Mouse (Mus musculus): ENCODE results near the gene Sart3.

- TF ChIP-seq CTCF (IDR thresholded peaks at IDR 0.05; ENCODE audit: extremely low read depth, insufficient read length, insufficient replicate concordance, low read depth, low read length) (no peak), POLR2A (IDR thresholded peaks at IDR 0.05; ENCODE audit: low read depth, low read length) (no peak)
These were observed 34.6 kb downstream of the Sart3 start for GRCm38 (mm10) chr5:113737607-113738237.

All from small intestine, adult 2 months (tissue).